Mouse (Mus musculus): Measurements from ENCODE around the gene Pias4. TPM values are rescaled to one million over a fixed set of nuclear protein-coding genes. Genes with fewer than 3 reads are reported as not detected.

Gene Pias4
- polyA plus RNA-seq, 1 experiment = 31.6 TPM

GRCm38 (mm10) chr10:81180946-81181345 is 13.2 kb upstream of the Pias4 start:
- Histone ChIP-seq H3ac (ENCODE audit: control insufficient read depth, insufficient read length, low read depth) (no peak overlapping the region), H3K79me2 (ENCODE audit: control insufficient read depth, insufficient read depth) (peaks cover 76% of the 10 kb centered on the region), H3K36me3 (ENCODE audit: control insufficient read depth, insufficient read depth) (peaks cover 64% of the 10 kb centered on the region), H3K27me3 (ENCODE audit: control insufficient read depth, insufficient read depth, insufficient read length) (no peaks in the 10 kb centered on the region), H3K4me3 (ENCODE audit: insufficient read depth, poor library complexity, severe bottlenecking) (no peak overlapping the region), H3K79me3 (ENCODE audit: low read depth) (peaks cover 50% of the 10 kb centered on the region)
- TF ChIP-seq USF1 (IDR thresholded peaks at IDR 0.05; ENCODE audit: low read depth) (no peak), FOSL1 (IDR thresholded peaks at IDR 0.05; ENCODE audit: insufficient read depth, low read length, poor library complexity, severe bottlenecking) (no peak), CTCF (IDR thresholded peaks at IDR 0.05; ENCODE audit: control insufficient read depth, insufficient read depth, insufficient read length) (no peak), MYOD1 (IDR thresholded peaks at IDR 0.05; ENCODE audit: control insufficient read depth, insufficient read length, low read depth) (no peak), CEBPB (IDR thresholded peaks at IDR 0.05; ENCODE audit: low read depth) (no peak), MYOG (IDR thresholded peaks at IDR 0.05; ENCODE audit: control insufficient read depth, extremely low read depth, insufficient read length) (no peak), MAX (IDR thresholded peaks at IDR 0.05) (no peak)

- Histone ChIP-seq H3K4me3 (ENCODE audit: insufficient read depth, poor library complexity, severe bottlenecking) (no peak overlapping the region), H3K27me3 (ENCODE audit: control insufficient read depth, insufficient read depth, insufficient read length) (no peaks in the 10 kb centered on the region), H3K79me3 (ENCODE audit: low read depth) (peaks cover 50% of the 10 kb centered on the region), H3ac (ENCODE audit: control insufficient read depth, insufficient read length, low read depth) (peak overlapping the region; percentile 10), H3K79me2 (ENCODE audit: control insufficient read depth, insufficient read depth) (peaks cover 68% of the 10 kb centered on the region), H3K36me3 (ENCODE audit: control insufficient read depth, insufficient read depth) (peaks cover 54% of the 10 kb centered on the region)
- TF ChIP-seq CTCF (IDR thresholded peaks at IDR 0.05; ENCODE audit: control insufficient read depth, insufficient read depth, insufficient read length) (peak; percentile 1), MYOG (IDR thresholded peaks at IDR 0.05; ENCODE audit: control insufficient read depth, extremely low read depth, insufficient read length) (no peak), USF1 (IDR thresholded peaks at IDR 0.05; ENCODE audit: low read depth) (no peak), MAX (IDR thresholded peaks at IDR 0.05) (no peak), MYOD1 (IDR thresholded peaks at IDR 0.05; ENCODE audit: control insufficient read depth, insufficient read length, low read depth) (no peak), FOSL1 (IDR thresholded peaks at IDR 0.05; ENCODE audit: insufficient read depth, low read length, poor library complexity, severe bottlenecking) (no peak), CEBPB (IDR thresholded peaks at IDR 0.05; ENCODE audit: low read depth) (no peak)
These were observed 12.0 kb upstream of the Pias4 start for GRCm38 (mm10) chr10:81179451-81180342.

- no peak for TF ChIP-seq MAX (IDR thresholded peaks at IDR 0.05)
- no peak for TF ChIP-seq MYOG (IDR thresholded peaks at IDR 0.05; ENCODE audit: control insufficient read depth, extremely low read depth, insufficient read length)
- TF ChIP-seq FOSL1 (IDR thresholded peaks at IDR 0.05; ENCODE audit: insufficient read depth, low read length, poor library complexity, severe bottlenecking) = no peak
- no peak for TF ChIP-seq MYOD1 (IDR thresholded peaks at IDR 0.05; ENCODE audit: control insufficient read depth, insufficient read length, low read depth)
- no peak for TF ChIP-seq CTCF (IDR thresholded peaks at IDR 0.05; ENCODE audit: control insufficient read depth, insufficient read depth, insufficient read length)
- TF ChIP-seq USF1 (IDR thresholded peaks at IDR 0.05; ENCODE audit: low read depth) = no peak
- no peak for TF ChIP-seq CEBPB (IDR thresholded peaks at IDR 0.05; ENCODE audit: low read depth)
- H3K4me3 ChIP-seq (ENCODE audit: insufficient read depth, poor library complexity, severe bottlenecking) = peak overlapping the region; percentile 95
- H3K79me3 ChIP-seq (ENCODE audit: low read depth) = peaks cover 49% of the 10 kb centered on the region
- peaks cover 64% of the 10 kb centered on the region for H3K79me2 ChIP-seq (ENCODE audit: control insufficient read depth, insufficient read depth)
- no peaks in the 10 kb centered on the region for H3K27me3 ChIP-seq (ENCODE audit: control insufficient read depth, insufficient read depth, insufficient read length)
- peak overlapping the region; percentile 99 for H3ac ChIP-seq (ENCODE audit: control insufficient read depth, insufficient read length, low read depth)
- H3K36me3 ChIP-seq (ENCODE audit: control insufficient read depth, insufficient read depth) = peaks cover 54% of the 10 kb centered on the region
These were observed 11.2 kb upstream of the Pias4 start for GRCm38 (mm10) chr10:81178927-81179326.

- TF ChIP-seq FOSL1 (IDR thresholded peaks at IDR 0.05; ENCODE audit: insufficient read depth, low read length, poor library complexity, severe bottlenecking) (no peak), MAX (IDR thresholded peaks at IDR 0.05) (no peak), USF1 (IDR thresholded peaks at IDR 0.05; ENCODE audit: low read depth) (no peak), CEBPB (IDR thresholded peaks at IDR 0.05; ENCODE audit: low read depth) (no peak), MYOD1 (IDR thresholded peaks at IDR 0.05; ENCODE audit: control insufficient read depth, insufficient read length, low read depth) (no peak), MYOG (IDR thresholded peaks at IDR 0.05; ENCODE audit: control insufficient read depth, extremely low read depth, insufficient read length) (no peak), CTCF (IDR thresholded peaks at IDR 0.05; ENCODE audit: control insufficient read depth, insufficient read depth, insufficient read length) (no peak)
- Histone ChIP-seq H3K27me3 (ENCODE audit: control insufficient read depth, insufficient read depth, insufficient read length) (no peaks in the 10 kb centered on the region), H3ac (ENCODE audit: control insufficient read depth, insufficient read length, low read depth) (peak overlapping the region; percentile 99), H3K4me3 (ENCODE audit: insufficient read depth, poor library complexity, severe bottlenecking) (peak overlapping the region; percentile 95), H3K79me2 (ENCODE audit: control insufficient read depth, insufficient read depth) (peaks cover 56% of the 10 kb centered on the region), H3K79me3 (ENCODE audit: low read depth) (peaks cover 48% of the 10 kb centered on the region), H3K36me3 (ENCODE audit: control insufficient read depth, insufficient read depth) (peaks cover 54% of the 10 kb centered on the region)
These were observed 10.4 kb upstream of the Pias4 start for GRCm38 (mm10) chr10:81177958-81178712.

GRCm38 (mm10) chr10:81177491-81177925 is 9.8 kb upstream of the Pias4 start:
- Histone ChIP-seq H3K36me3 (ENCODE audit: control insufficient read depth, insufficient read depth) (peaks cover 54% of the 10 kb centered on the region), H3K27me3 (ENCODE audit: control insufficient read depth, insufficient read depth, insufficient read length) (no peaks in the 10 kb centered on the region), H3K79me2 (ENCODE audit: control insufficient read depth, insufficient read depth) (peaks cover 56% of the 10 kb centered on the region), H3K4me3 (ENCODE audit: insufficient read depth, poor library complexity, severe bottlenecking) (peak overlapping the region; percentile 95), H3ac (ENCODE audit: control insufficient read depth, insufficient read length, low read depth) (peak overlapping the region; percentile 99), H3K79me3 (ENCODE audit: low read depth) (peaks cover 48% of the 10 kb centered on the region)
- TF ChIP-seq USF1 (IDR thresholded peaks at IDR 0.05; ENCODE audit: low read depth) = no peak
- TF ChIP-seq MAX (IDR thresholded peaks at IDR 0.05) = peak; percentile 36
